Mouse (Mus musculus) natural killer cell, adult 2 months (primary cell): ENCODE data around the gene Foxj3.
"Not testable (repeated sequence)": the region's sequence is repeated elsewhere in the genome, so short reads cannot be mapped to it uniquely, and the experiment has no call there.

Experiments used
- DNase-seq, 2 experiments: peaks; one replicate each; pipeline ENCODE4 v3.0.0; 2022; ENCODE audit warnings: low spot score in 2 of 2

Foxj3 gene

GRCm38 (mm10) chr4:119572682-119573081 lies 35.9 kb downstream of the Foxj3 start:
- DNase-seq: no peak

GRCm38 (mm10) chr4:119574504-119574903 lies 37.7 kb downstream of the Foxj3 start:
- no peak for DNase-seq

- no peak for DNase-seq
Observed at GRCm38 (mm10) chr4:119575459-119575858, 38.7 kb downstream of the Foxj3 start.

- DNase-seq: no peak
Observed at GRCm38 (mm10) chr4:119588037-119588436, 51.2 kb downstream of the Foxj3 start.

DNA sequence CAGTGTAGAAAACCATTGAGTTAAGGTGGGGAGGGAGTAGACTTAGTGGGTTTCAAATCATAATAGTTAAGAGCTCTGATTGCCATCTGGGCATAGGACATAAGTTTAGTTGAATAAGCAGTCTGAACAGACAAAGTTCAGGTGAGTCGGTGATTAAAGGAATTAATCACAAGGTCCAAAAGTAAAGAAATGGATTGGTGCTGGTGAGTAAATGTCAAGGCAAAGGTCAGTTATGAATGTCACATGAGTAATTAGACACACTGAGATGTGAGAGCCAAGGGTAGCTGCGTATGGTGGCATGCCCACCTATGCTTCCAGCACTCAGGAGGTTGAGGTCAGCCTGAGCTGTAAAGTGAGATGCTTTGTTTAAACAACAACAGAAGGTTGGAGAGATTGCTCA lies 52.6 kb downstream of the Foxj3 start:
- no peak for DNase-seq

- no peak for DNase-seq
Observed at GRCm38 (mm10) chr4:119590027-119590426, 53.2 kb downstream of the Foxj3 start.

- DNase-seq: no peak
Observed at GRCm38 (mm10) chr4:119592479-119592878, 55.7 kb downstream of the Foxj3 start.

DNA sequence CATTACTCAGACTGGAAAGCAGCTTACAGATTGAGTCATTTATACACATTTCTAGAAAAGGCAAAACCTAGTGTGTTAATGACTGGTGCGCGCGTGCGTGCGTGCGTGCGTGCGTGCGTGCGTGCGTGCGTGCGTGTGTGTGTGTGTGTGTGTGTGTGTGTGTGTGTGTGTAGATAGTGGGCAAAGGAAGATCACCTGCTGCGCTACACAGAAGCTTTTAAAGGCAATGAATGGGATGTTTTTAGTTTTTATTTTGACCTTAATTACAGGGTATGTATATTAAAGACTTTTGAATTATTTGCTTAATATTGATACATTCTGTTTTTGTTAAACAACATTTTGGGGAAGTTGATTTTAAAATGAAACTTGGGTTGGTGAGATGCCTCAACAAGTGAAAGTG lies 57.5 kb downstream of the Foxj3 start:
- DNase-seq: no peak

DNA sequence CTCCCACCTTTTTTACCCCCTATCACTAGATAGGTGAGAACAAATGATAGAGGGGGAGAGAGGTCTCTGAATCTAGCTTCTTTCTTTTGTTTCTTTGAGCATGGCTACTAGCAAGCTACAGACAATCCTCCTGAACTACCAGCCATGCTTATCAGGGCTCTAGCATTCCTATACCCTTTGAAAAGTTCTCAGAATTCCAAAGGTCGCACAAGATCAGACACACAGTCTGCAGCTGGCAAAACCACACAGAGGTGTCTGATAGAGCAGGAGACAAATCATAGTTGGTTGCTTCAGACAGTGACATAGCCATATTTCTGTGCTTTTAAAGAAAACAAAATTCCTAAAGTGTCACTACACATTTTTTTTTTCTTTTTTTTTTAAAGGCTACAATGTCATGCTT lies 62.8 kb downstream of the Foxj3 start:
- no peak for DNase-seq

- peak in 1 of 2 experiments; percentile 22 for DNase-seq
Observed at GRCm38 (mm10) chr4:119609488-119609887, 72.7 kb downstream of the Foxj3 start.

GRCm38 (mm10) chr4:119614078-119614477 lies 77.3 kb downstream of the Foxj3 start:
- DNase-seq: no peak

GRCm38 (mm10) chr4:119614724-119615123 lies 77.9 kb downstream of the Foxj3 start:
- DNase-seq: no peak

DNA sequence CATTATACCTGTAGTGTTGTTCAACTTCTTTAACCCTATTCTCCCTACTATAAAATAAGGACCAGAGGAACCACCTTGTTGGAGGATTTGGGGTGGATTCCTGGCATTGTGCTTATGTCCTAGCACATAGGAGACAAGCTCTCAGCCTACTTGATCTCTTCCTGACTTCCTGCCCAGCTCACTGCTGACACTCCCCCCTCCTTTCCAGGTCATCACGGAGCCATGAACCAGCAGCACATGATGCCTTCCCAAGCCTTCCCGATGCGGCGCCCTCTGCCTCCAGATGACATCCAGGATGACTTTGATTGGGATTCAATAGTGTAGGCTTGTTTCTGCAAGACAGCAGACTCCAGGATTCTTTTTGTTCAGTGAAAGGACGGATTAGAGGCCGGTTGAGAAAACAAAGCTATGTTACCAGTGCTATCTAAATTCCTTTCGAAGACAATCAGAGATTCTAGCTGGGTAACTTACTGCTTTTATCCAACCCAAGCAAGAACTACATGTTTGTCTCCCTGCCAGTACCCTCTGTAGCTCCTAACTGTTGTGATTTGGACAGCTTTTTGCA lies 89.4 kb downstream of the Foxj3 start:
- no peak for DNase-seq

DNA sequence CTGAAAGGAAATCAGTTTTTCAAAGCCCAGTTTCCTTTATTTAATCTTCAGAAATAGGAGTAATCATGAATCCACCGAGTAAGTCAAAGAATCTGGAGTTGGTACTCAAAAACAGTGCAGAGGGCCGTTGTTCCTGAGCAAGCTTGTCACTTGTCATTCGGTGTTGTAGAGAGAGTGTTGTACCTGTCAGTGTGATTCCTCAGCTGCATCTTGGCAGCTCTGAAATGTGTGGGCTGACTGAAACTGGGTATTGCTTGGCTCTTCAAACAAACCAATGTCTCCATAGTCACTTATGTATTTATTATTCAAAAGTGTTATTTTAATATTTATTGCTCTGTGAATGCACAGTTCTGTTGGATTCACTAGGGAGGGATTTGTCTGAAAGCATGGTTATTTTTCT lies 90.1 kb downstream of the Foxj3 start:
- no peak for DNase-seq

GRCm38 (mm10) chr4:119627317-119627716 lies 90.5 kb downstream of the Foxj3 start:
- DNase-seq: no peak

DNA sequence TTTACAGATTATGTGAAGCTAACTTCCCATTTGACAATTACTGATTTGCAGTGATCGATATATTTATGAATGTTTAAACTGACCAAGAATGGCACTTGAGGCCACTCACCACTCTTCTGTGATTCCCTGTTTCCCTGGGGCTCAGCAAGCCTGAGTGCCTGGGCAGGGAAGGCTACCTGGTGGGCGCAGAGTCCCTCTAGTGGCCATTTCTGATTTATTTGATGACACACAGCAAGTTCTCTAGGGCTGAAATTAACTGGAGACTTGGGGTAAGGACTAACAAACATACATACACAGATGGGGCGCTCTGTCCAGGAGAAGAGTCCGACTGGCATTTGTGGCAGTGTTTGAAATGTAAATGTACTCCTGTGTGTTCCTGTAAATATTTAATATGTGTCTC lies 91.6 kb downstream of the Foxj3 start:
- DNase-seq: not testable (repeated sequence)

DNA sequence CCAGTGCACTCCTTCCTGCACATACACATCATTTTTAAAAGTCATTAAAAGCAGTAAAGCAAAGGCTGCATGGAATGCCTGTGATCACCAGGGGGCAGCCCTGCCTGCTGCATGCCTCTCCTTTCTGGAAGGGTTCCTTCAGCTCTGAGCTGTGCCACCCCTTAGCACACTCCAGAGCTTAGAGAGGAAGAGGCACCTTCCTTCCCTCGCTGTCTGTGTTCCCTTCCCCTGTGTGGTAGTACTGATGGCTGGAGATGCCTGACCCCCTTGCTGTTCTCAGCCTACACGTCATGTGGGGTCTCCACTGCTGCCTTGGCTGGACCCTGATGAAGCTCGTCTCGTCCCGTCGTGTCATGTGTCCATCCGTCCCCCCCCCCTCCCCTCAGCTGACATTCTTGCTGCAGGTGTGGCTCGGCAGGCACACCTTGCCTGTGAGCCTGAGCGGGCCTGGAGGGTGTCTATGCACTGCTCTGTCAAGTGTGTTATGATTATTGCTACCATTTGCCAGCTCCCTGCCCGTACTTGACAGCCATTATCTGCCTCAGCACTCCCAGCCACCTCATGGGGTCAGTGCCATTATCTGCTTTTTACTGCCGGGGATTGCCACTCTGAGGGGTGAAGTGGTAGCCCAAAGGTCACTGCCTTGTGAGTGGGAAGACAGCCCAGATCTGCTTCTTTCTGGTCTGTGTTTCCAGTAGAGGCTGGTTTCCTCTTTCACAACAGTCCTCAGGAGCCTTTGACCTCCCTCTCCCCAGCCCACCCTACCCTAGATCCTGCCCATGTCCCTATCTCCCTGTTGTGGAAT lies 94.5 kb downstream of the Foxj3 start:
- DNase-seq: peak in 1 of 2 experiments; percentile 16

GRCm38 (mm10) chr4:119632721-119633120 lies 95.9 kb downstream of the Foxj3 start:
- no peak for DNase-seq

DNA sequence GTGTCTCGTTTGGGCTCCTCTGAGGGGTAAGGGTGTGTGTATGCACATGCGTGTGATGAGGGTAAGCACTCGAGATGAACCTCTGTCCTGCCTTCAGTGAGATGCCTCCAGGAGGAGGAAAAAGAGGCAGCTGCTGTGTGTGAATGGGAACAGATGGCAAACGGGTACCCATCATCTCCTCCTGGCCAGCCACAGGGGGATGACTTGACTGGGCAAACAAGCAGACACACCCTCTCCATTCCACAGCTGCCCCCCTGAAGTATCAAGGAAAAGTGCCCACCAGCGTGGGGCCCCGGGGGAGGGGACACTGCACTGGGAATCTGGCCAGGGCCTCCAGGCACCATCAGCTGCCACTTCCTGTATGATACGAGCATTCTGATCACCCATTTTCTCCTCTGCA lies 96.5 kb downstream of the Foxj3 start:
- DNase-seq: no peak

DNA sequence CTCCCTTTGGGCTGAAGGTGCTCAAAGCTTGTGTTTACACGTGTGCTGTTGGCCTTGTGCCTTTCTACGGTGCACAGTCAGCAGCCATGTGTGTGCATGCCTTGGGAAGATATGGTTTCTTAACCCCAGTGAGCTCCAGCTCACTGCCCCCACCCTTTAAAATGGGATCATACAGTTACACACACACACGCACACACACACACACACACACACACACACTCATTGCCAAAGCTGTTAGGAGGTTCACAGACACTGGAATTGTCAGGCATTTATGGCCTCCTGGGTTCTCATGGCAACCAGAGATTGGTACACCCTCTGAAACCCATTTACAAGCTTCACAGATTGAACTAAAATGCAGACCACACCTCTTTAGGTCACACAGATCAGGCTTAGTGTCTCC lies 97.1 kb downstream of the Foxj3 start:
- no peak for DNase-seq

- DNase-seq: no peak
Observed at GRCm38 (mm10) chr4:119634908-119635660, 98.3 kb downstream of the Foxj3 start.

DNA sequence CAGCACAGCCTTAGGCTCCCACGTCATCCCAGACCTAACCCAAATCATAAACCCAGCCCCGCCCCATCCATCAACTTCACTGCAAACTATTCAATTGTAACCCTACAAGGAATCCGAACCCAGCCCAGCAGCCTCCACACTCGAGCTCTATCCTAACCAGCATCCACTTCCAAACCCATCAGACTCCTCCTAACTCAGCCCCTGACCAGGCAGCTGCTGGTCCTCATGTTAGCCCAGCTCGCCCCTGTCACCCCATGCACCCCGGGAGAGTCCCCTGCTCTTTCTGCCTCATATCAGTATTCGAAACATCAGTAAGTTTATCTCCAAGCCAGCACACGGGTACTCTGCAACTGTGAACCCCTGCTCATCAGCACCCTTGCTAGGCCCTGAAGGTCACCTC lies 98.9 kb downstream of the Foxj3 start:
- no peak for DNase-seq

GRCm38 (mm10) chr4:119636731-119637130 lies 99.9 kb downstream of the Foxj3 start:
- DNase-seq: no peak
